Mouse (Mus musculus) cerebellum, adult 2 months (tissue): ENCODE results near the gene Ndufa9.

Source experiments
- CTCF ChIP-seq: fragments of 200-500 bp; IDR thresholded peaks from 2 replicates; pipeline ENCODE4 v1.5.1; 2011; ENCODE audit warnings: low read depth, mild to moderate bottlenecking, control low read depth, low read length, moderate library complexity, borderline replicate concordance; ENCODE audit not compliant: insufficient read depth
- POLR2A ChIP-seq: fragments of 200-500 bp; IDR thresholded peaks from 2 replicates; pipeline ENCODE4 v1.6.1; 2011; ENCODE audit warnings: low read length, control low read depth, borderline replicate concordance; ENCODE audit not compliant: insufficient read depth

GRCm38 (mm10) chr6:126836628-126837027 is 12.3 kb downstream of the Ndufa9 start:
- TF ChIP-seq POLR2A (no peak), CTCF (no peak)
